Mouse (Mus musculus) stomach, embryonic 16.5 days (tissue): Measurements from ENCODE around the gene Ttll12. TPM values are rescaled to one million over a fixed set of nuclear protein-coding genes. Genes with fewer than 3 reads are reported as not detected.
A peak's percentile ranks its signal among the peaks of the same experiment; 100 is the strongest.

Experiments
- ATAC-seq: fragments of 200-750 bp; cut with Nextera tagmentation; 2 replicates; pipeline ENCODE4 v1.8.0; 2017; ENCODE audit warnings: moderate number of reproducible peaks, moderate TSS enrichment; ENCODE audit not compliant: insufficient read depth, low FRiP score
- H3K27ac ChIP-seq: fragments of 300-500 bp; sonication (generic); 2 replicates; pipeline ENCODE4 v1.5.1; 2014; ENCODE audit warnings: low read length
- H3K27me3 ChIP-seq: fragments of 300-500 bp; sonication (generic); 2 replicates; pipeline ENCODE4 v1.6.1; 2014; ENCODE audit warnings: low read length, control low read depth, mixed read lengths; ENCODE audit not compliant: control insufficient read depth, insufficient read depth
- H3K36me3 ChIP-seq: fragments of 300-500 bp; sonication (generic); 2 replicates; pipeline ENCODE4 v1.6.1; 2014; ENCODE audit warnings: low read length; ENCODE audit not compliant: control insufficient read depth, insufficient read depth
- H3K4me1 ChIP-seq: fragments of 300-500 bp; sonication (generic); 2 replicates; pipeline ENCODE4 v1.6.1; 2014; ENCODE audit warnings: low read length, control low read depth, mixed read lengths; ENCODE audit not compliant: control insufficient read depth, insufficient read depth
- H3K4me2 ChIP-seq: fragments of 300-500 bp; sonication (generic); 2 replicates; pipeline ENCODE4 v1.6.1; 2014; ENCODE audit warnings: low read depth, low read length, mixed read lengths
- H3K4me3 ChIP-seq: fragments of 300-500 bp; sonication (generic); replicated peaks from 2 replicates; pipeline ENCODE4 v1.5.1; 2014; ENCODE audit warnings: mild to moderate bottlenecking, low read length
- H3K9ac ChIP-seq: fragments of 300-500 bp; sonication (generic); 2 replicates; pipeline ENCODE4 v1.6.1; 2014; ENCODE audit warnings: low read length
- H3K9me3 ChIP-seq: fragments of 300-500 bp; sonication (generic); replicated peaks from 2 replicates; pipeline ENCODE4 v1.6.1; 2016; ENCODE audit warnings: low read length, control low read depth; ENCODE audit not compliant: control insufficient read depth
- WGBS: fragments of 180-500 bp; shearing (Covaris S2); extraction: QIAGEN DNeasy Blood & Tissue Kit; methylation state at CpG from one replicate; pipeline ENCODE4 v1.1.7; 2014; 5-methylcytosine and 5-hydroxymethylcytosine counted together
- polyA plus RNA-seq: library from polyadenylated mRNA; unstranded; fragments of >200 nt; fragmentation: Nextera tagmentation; extraction: Ambion mirVana; gene quantifications from 2 replicates; pipeline ENCODE4 v1.2.1, GENCODE M21; 2015

Gene Ttll12
- polyA plus RNA-seq, 1 experiment from 2014 or later: 32.2 TPM

DNA sequence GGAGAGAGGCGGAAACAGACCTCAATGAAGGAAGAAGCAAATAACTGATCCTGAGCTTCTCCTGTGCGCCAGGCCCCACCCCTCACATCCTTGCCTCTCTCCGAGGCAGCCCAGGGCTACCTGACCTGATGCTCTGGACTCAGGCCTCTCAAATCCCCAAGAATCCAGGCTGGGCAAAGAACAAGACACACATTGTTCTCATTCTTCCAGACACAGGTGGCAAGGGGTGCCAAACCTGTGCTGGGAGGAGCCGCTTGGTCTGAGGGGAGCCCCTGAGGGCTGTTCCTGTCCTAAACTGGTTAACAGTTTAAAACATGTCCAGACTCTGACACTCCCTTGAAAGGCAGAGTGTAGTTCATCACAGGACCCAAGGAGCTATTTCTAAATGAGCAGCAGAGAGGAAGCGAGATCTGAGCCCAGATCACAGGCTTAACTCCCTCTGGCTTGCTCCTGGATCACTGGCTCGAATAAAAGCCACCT lies 10.2 kb downstream of the Ttll12 start:
- Histone ChIP-seq H3K4me2 (no peak overlapping the region), H3K9me3 (peaks cover 4% of the 10 kb centered on the region; the same call in 1 of the 2 replicates), H3K4me1 (no peaks in the 10 kb centered on the region), H3K4me3 (no peak overlapping the region), H3K36me3 (peaks cover 44% of the 10 kb centered on the region), H3K9ac (no peak overlapping the region), H3K27ac (no peak overlapping the region), H3K27me3 (no peaks in the 10 kb centered on the region)
- 85% methylated on average over 6 of the region's 6 CpGs for WGBS
- ATAC-seq: no peak

DNA sequence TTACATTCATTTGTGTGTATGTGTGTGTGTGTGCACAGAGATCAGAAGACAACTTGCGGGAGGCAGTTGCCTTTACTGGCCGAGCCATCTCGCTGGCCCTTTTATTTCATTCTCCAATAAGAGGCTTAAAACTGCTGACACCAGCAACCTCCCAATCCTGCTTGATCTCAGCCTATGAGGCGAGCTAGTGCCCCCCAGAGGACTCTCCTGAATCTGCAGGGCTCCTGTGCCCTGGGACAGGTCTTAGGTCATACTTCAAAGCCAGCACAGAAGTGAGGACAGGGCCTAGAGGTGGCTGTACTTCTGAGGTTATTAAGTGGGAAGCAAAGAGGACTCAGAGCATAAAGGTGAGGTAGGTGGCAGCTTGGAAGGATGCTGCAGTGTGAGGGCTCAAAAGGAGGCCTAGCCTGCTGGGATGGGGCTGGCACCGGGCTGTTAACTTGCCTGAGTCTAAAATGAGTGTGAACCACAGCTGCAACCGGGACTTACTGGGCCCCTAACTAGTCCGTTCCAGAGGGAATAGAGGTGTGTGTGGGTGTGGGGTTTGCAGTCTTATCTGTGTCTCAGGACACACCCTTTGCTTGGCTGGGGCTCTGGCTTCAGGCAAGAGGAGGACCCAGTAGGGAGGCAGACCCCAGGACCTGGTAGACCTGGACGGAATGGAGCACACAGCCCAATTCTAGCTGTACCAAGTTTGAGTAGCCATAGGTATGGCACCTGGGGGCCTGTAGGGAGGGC lies 11.4 kb downstream of the Ttll12 start:
- WGBS: 63% methylated on average over 8 of the region's 8 CpGs
- no peak for ATAC-seq
- Histone ChIP-seq H3K27ac (no peak overlapping the region), H3K4me3 (no peak overlapping the region), H3K27me3 (no peaks in the 10 kb centered on the region), H3K9ac (peak overlapping the region; percentile 44; the same call in 1 of the 2 replicates), H3K36me3 (peaks cover 46% of the 10 kb centered on the region), H3K4me1 (no peaks in the 10 kb centered on the region), H3K9me3 (peaks cover 4% of the 10 kb centered on the region; the same call in 1 of the 2 replicates), H3K4me2 (no peak overlapping the region)

DNA sequence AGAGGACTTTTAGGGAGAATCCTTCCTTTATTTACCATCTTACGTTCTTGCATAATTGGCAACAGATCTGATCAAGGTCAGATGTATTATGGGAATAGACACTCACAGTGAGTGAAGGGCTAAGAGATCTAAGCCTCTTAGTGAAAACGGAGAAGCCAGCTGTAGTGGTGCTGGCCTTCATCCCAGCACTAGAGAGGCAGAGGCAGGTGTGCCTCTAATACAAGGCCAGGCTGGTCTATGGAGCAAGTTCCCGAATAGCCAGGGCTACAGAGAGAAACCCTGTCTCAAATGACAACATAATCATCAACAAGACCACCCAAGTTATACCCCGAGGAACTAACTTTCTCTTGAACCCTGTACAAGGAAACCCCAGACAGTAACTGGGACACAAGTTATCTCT lies 12.0 kb downstream of the Ttll12 start:
- no peaks in the 10 kb centered on the region for H3K4me1 ChIP-seq
- no peak overlapping the region for H3K27ac ChIP-seq
- 81% methylated on average over 4 of the region's 4 CpGs for WGBS
- peaks cover 4% of the 10 kb centered on the region; the same call in 1 of the 2 replicates for H3K9me3 ChIP-seq
- H3K36me3 ChIP-seq: peaks cover 44% of the 10 kb centered on the region
- no peaks in the 10 kb centered on the region for H3K27me3 ChIP-seq
- no peak overlapping the region for H3K4me2 ChIP-seq
- no peak for ATAC-seq
- no peak overlapping the region for H3K4me3 ChIP-seq
- no peak overlapping the region for H3K9ac ChIP-seq

DNA sequence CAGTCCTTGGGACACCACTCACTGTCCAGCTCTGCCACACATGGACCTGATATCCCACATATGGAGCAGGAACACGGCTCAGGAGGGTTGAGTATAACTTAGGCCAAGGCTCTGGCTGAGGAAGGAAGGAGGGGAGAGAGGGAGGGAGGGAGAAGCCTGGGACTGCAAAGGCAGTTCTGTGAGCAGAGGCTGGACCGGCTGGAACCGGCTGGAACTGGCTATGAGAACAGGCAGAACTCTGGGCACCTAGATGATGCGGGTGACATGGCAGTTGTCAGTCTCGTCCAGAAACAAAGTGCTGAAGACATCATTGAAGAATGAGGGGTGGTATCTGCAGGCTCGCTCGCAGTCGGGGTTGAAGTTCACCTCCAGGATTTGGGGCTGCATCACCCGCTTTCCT lies 18.3 kb downstream of the Ttll12 start:
- Histone ChIP-seq H3K4me1 (no peaks in the 10 kb centered on the region), H3K9me3 (no peaks in the 10 kb centered on the region), H3K9ac (no peak overlapping the region), H3K36me3 (peaks cover 35% of the 10 kb centered on the region), H3K4me3 (no peak overlapping the region), H3K27me3 (no peaks in the 10 kb centered on the region), H3K4me2 (no peak overlapping the region), H3K27ac (no peak overlapping the region)
- ATAC-seq: no peak
- WGBS: 90% methylated on average over 9 of the region's 9 CpGs

DNA sequence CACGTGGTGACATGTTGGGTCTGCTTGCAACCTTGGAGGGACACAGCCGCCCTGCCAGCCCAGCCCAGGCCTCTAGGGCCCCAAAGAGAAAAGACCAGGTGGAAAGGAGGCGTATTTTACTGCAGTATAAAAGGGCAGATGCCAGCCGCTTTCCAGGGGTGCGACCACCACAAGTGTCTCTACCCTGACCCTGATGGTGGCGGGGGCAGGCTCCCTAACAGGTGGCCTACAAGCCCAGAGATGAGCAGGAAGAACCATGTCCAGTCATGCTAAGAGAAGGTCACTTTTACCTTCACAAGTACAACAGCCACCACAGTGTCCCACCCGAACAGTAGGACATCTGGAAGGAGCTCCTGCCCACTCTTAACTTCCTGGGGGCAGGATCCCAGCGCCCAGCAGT lies 19.4 kb downstream of the Ttll12 start:
- no peak overlapping the region; the same call in 1 of the 2 replicates for H3K27ac ChIP-seq
- no peak for ATAC-seq
- no peak overlapping the region for H3K4me2 ChIP-seq
- no peaks in the 10 kb centered on the region for H3K27me3 ChIP-seq
- H3K4me1 ChIP-seq: no peaks in the 10 kb centered on the region
- H3K36me3 ChIP-seq: peaks cover 29% of the 10 kb centered on the region
- H3K9ac ChIP-seq: no peak overlapping the region
- H3K4me3 ChIP-seq: no peak overlapping the region
- WGBS: 91% methylated on average over 8 of the region's 8 CpGs
- H3K9me3 ChIP-seq: no peaks in the 10 kb centered on the region

DNA sequence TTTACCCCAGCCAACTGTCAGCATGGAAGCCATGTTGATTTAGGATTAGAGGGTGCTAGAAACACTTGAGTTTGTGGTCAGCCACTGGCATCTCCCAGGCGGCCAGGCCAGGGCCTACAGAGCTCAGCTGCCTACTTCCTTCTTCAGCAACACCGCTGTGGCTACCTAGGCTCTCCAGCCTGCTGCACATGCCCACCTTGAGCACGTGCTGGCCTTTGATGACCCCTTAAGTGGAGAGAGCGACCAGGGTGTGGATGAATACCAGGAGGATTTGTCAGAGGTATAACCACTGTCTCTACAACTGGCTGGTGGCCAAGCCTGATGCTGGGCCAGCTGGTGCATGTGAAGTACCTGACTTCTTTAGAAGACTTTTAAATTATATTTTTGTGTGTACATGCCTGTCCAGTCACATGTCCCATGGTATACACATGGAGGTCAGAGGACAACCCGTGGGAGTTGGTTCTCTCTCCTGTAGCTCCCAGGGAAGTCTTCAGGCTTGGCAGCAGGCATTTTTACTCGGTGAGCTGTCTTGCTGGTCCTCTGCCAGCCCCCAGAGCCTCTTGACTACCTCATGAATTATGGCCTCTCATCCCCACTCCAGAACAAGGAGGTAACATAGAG lies 20.1 kb downstream of the Ttll12 start:
- Histone ChIP-seq H3K27ac (no peak overlapping the region; the same call in 1 of the 2 replicates), H3K36me3 (peaks cover 24% of the 10 kb centered on the region)

DNA sequence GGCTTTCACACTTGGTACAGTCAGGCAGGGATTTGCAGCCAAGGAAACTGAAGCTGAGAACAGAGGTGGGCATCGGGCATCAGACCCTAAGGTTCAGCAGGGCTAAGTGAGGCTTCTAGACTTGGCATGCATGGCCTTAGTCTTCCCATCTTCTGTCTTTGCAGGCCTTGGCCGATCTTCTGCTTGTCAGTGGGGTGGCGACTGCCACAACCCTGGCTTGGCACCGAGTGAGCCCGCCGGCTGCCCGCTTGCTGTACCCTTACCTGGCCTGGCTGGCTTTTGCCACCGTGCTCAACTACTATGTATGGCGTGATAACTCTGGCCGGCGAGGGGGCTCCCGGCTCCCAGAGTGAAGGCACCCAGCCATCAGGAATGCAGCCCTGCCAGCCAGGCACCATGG lies 21.4 kb downstream of the Ttll12 start:
- ATAC-seq: no peak
- no peaks in the 10 kb centered on the region for H3K9me3 ChIP-seq
- H3K27me3 ChIP-seq: no peaks in the 10 kb centered on the region
- H3K4me2 ChIP-seq: no peak overlapping the region
- no peak overlapping the region for H3K27ac ChIP-seq
- H3K4me1 ChIP-seq: no peaks in the 10 kb centered on the region
- H3K9ac ChIP-seq: no peak overlapping the region
- 95% methylated on average over 12 of the region's 12 CpGs for WGBS
- H3K4me3 ChIP-seq: no peak overlapping the region
- H3K36me3 ChIP-seq: peaks cover 21% of the 10 kb centered on the region

More for the DNA sequence above, 20.1 kb downstream of the Ttll12 start:
- H3K4me3 ChIP-seq: no peak overlapping the region
- H3K4me2 ChIP-seq: no peak overlapping the region
- no peaks in the 10 kb centered on the region for H3K9me3 ChIP-seq
- H3K27me3 ChIP-seq: no peaks in the 10 kb centered on the region
- 0 out of 2 replicates have a peak, but pooled peaks have one; percentile 8 for ATAC-seq
- no peaks in the 10 kb centered on the region for H3K4me1 ChIP-seq
- 72% methylated on average over 6 of the region's 6 CpGs for WGBS
- no peak overlapping the region for H3K9ac ChIP-seq

DNA sequence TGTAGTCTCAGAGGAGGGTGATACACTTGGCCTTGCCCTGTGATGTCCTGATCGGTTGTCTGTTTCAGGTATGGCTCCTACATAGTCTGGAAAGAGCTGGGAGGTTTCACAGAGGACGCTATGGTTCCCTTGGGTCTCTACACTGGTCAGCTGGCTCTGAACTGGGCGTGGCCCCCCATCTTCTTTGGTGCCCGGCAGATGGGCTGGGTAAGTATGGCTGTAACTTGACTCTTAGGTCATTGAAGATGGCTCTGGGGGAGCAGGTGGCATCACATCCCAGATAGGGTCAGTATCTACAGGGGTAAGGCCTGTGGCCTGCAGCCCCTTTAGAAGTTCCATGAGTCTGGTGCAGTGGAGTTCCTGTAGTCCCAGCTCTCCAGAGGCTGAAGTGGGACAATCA lies 22.8 kb downstream of the Ttll12 start:
- peaks cover 13% of the 10 kb centered on the region for H3K36me3 ChIP-seq
- WGBS: 72% methylated on average over 4 of the region's 4 CpGs
- no peak overlapping the region for H3K4me2 ChIP-seq
- no peak for ATAC-seq
- H3K4me3 ChIP-seq: no peak overlapping the region
- no peaks in the 10 kb centered on the region for H3K4me1 ChIP-seq
- no peak overlapping the region for H3K27ac ChIP-seq
- H3K9ac ChIP-seq: no peak overlapping the region
- H3K27me3 ChIP-seq: no peaks in the 10 kb centered on the region
- no peaks in the 10 kb centered on the region for H3K9me3 ChIP-seq

DNA sequence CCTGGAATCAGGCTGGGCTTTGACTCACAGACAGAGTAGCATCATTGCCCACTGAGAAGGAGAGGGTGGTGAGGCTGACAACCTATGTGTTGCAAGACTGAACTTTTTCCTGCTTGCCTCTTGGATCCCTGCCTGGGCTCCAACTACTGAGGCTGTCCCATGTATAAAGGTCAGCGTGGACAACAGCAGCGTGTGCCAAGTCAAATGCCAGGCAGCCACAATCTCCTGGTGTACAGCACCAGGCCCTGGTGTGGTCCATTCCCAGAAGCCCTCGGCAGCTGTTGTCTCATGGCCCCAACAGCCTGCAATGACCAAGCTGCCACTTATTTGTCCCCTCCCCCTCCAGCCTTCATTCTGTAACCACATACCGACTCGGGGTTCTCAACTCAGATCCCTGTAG lies 23.3 kb downstream of the Ttll12 start:
- H3K36me3 ChIP-seq: peaks cover 8% of the 10 kb centered on the region
- H3K4me2 ChIP-seq: no peak overlapping the region
- no peaks in the 10 kb centered on the region for H3K9me3 ChIP-seq
- WGBS: 82% methylated on average over 5 of the region's 5 CpGs
- H3K4me1 ChIP-seq: no peaks in the 10 kb centered on the region
- no peak for ATAC-seq
- no peak overlapping the region for H3K4me3 ChIP-seq
- H3K9ac ChIP-seq: no peak overlapping the region
- H3K27ac ChIP-seq: no peak overlapping the region
- H3K27me3 ChIP-seq: no peaks in the 10 kb centered on the region
